Mouse (Mus musculus): ENCODE data around the gene Gata3. TPM values are rescaled to one million over a fixed set of nuclear protein-coding genes. Genes with fewer than 3 reads are reported as not detected.

Gene Gata3
- total and polyA plus RNA-seq, 2 experiments from 2014 or later: 0.83 TPM; not detected in 1

DNA sequence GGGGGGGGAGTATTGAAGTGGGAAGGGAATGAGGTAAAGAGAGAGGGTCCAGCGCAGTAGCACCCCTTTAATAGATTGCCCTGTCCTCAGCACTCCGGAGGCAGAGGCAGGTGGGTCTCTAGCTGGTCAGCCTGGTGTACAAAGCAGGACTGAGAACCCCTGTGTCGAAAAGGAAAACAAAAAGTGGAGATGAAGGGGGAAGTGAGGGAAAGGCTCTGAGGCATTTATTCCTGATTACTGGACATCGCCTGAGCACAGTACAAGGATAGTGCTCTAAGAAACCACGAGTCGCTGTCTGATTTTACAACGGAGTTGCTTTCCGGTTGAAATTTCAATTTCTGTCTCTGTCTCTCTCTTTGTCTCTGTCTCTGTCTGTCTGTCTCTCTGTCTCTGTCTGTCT, 417 bp upstream of the Gata3 start:
- H3K9me3 ChIP-seq (replicated peaks; ENCODE audit: control insufficient read depth, low read length): no peaks in the 10 kb centered on the region
- H3K4me3 ChIP-seq (ENCODE audit: low read depth, low read length): peak overlapping the region; percentile 32; the same call in 1 of the 2 replicates
- H3K27me3 ChIP-seq (ENCODE audit: control insufficient read depth, insufficient read depth, low read length): peaks cover 96% of the 10 kb centered on the region
- ATAC-seq (ENCODE audit: insufficient read depth, low read depth) (no peak), DNase-seq (ENCODE audit: low spot score) (no peak)
- TF ChIP-seq CTCF (IDR thresholded peaks at IDR 0.05; ENCODE audit: low read depth): no peak
- no peak for TF ChIP-seq EP300 (IDR thresholded peaks at IDR 0.05; ENCODE audit: low read depth)
- no peak overlapping the region for H3K9ac ChIP-seq (replicated peaks; ENCODE audit: low read depth, low read length)
- no peaks in the 10 kb centered on the region for H3K36me3 ChIP-seq (replicated peaks; ENCODE audit: control insufficient read depth, insufficient read depth, low read length)
- 0 out of 2 replicates have a peak, but pooled peaks cover 12% of the 10 kb centered on the region for H3K4me1 ChIP-seq (ENCODE audit: control insufficient read depth, insufficient read depth)
- no peak overlapping the region for H3K27ac ChIP-seq (ENCODE audit: low read depth)
- H3K4me2 ChIP-seq (ENCODE audit: low read depth, low read length): no peak overlapping the region
- 8% methylated on average over 8 of the region's 8 CpGs for WGBS

DNA sequence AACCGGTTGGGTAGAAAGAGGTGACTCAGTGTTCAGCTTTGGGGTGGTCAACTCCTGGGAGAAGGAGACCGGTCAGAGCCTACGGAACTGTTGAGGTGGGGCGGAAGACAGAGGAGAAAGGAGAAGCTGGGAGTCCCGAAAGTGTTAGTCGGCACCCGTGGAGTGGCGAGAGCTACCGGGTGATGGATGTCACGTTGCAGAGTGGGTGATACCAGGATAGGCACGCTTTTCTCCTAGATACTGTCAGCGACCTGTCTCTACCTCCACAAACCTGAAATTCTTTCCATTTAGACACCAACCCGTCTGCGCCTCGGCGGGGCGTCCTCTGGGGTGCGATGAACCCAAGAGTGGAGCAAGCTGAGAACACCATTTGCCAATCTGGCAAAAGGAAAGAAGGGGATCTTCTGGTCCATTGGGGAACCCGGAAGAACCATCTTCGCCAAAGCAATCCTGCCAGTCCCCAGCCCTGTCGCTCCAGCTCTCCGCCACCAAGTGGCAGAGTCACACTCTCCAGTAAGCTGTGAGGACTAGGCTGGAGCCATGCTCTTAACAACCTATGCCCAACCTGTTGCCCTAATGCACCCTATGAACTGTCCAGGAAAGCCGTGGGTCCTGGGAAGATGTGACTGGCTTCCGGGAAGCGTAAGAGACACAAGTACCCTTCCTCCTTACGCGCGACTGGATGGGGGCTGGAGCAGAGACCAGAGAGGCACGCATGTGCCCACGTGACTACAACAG, 752 bp downstream of the Gata3 start, which contains the start of gene 9230102O04Rik:
Gene 9230102O04Rik (minus strand): TSS at position 628 of the 738 bp plus-strand sequence.
- H3K4me3 ChIP-seq (ENCODE audit: low read depth, low read length): peak within 1 kb of the TSS; percentile 32
- peaks cover 96% of the 10 kb centered on the region for H3K27me3 ChIP-seq (ENCODE audit: control insufficient read depth, insufficient read depth, low read length)
- H3K4me2 ChIP-seq (ENCODE audit: low read depth, low read length): peak within 1 kb of the TSS; percentile 53
- H3K36me3 ChIP-seq (replicated peaks; ENCODE audit: control insufficient read depth, insufficient read depth, low read length): no peaks in the 10 kb centered on the region
- no peaks in the 10 kb centered on the region for H3K9me3 ChIP-seq (replicated peaks; ENCODE audit: control insufficient read depth, low read length)
- ATAC-seq (ENCODE audit: insufficient read depth, low read depth): peak; percentile 88
- peak; percentile 63 for DNase-seq (ENCODE audit: low spot score)
- WGBS: under 1% methylated on average over 30 of the region's 30 CpGs
- H3K27ac ChIP-seq (ENCODE audit: low read depth): no peak within 1 kb of the TSS
- no peak for TF ChIP-seq EP300 (IDR thresholded peaks at IDR 0.05; ENCODE audit: low read depth)
- peak; percentile 71 for TF ChIP-seq CTCF (IDR thresholded peaks at IDR 0.05; ENCODE audit: low read depth)
- no peak within 1 kb of the TSS for H3K9ac ChIP-seq (replicated peaks; ENCODE audit: low read depth, low read length)
- H3K4me1 ChIP-seq (ENCODE audit: control insufficient read depth, insufficient read depth): 0 out of 2 replicates have a peak, but pooled peaks cover 12% of the 10 kb centered on the region

DNA sequence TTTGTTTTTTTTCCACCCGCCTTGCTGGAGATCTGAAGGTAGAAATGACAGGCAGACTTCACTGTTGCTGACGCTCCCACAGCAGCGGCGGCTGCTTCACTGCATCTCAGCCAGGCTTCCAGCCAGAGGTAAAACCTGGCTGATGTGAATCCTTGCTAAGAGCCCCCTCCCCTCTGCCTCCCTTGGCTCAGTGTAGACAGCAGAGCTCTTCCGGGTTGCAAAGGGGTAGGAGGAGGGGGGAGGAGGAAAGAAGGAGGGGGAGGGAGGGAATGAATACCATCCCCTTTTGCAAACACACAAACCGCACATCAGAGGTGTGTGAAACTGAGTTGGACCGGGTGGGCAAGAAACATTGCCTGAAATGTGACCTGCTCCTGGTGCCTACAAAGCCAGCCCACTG, 2.2 kb downstream of the Gata3 start:
- ATAC-seq (ENCODE audit: insufficient read depth, low read depth) (no peak), DNase-seq (ENCODE audit: low spot score) (no peak)
- H3K27me3 ChIP-seq (ENCODE audit: control insufficient read depth, insufficient read depth, low read length): peaks cover 95% of the 10 kb centered on the region
- H3K4me3 ChIP-seq (ENCODE audit: low read depth, low read length): no peak overlapping the region
- TF ChIP-seq EP300 (IDR thresholded peaks at IDR 0.05; ENCODE audit: low read depth) (no peak), CTCF (IDR thresholded peaks at IDR 0.05; ENCODE audit: low read depth) (no peak)
- no peak overlapping the region for H3K9ac ChIP-seq (replicated peaks; ENCODE audit: low read depth, low read length)
- H3K4me2 ChIP-seq (ENCODE audit: low read depth, low read length): no peak overlapping the region
- under 1% methylated on average over 7 of the region's 7 CpGs for WGBS
- H3K9me3 ChIP-seq (replicated peaks; ENCODE audit: control insufficient read depth, low read length): no peaks in the 10 kb centered on the region
- no peak overlapping the region for H3K27ac ChIP-seq (ENCODE audit: low read depth)
- no peaks in the 10 kb centered on the region for H3K36me3 ChIP-seq (replicated peaks; ENCODE audit: control insufficient read depth, insufficient read depth, low read length)
- H3K4me1 ChIP-seq (ENCODE audit: control insufficient read depth, insufficient read depth): 0 out of 2 replicates have a peak, but pooled peaks cover 12% of the 10 kb centered on the region

DNA sequence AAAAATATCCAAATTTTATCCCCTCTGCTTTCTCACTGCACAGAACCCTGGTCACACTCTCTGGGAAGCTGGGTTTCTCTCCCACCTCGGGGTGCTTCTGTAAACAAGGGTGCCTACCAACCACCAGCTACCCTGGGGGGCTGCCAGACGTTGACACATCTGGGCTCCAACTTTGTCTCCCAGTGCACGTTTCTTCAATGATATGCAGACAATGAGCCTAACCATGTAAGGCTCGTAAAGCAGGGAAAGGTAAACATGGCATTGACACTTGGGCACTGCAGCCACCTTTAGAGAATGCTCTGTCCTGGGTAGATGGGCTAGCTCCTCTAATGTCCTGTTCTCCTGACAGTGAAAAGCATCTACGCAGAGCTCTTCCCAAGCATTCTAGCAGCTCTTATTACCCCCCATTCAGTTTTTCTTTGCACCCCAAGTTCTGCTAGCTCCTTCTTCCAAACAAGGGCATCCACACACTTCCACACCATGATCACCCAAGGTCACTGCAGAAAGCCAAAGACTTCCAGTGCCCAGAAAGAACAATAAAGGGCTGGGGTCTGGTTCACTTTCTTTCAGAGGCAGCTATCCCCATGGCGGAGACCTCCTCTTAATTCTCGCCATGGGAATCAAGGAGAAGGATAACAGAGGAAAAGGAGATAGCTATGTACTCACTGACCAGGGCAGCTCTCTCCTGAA, 2.8 kb downstream of the Gata3 start:
- no peak for ATAC-seq (ENCODE audit: insufficient read depth, low read depth)
- WGBS: 9% methylated on average over 7 of the region's 7 CpGs
- H3K4me2 ChIP-seq (ENCODE audit: low read depth, low read length): no peak overlapping the region
- TF ChIP-seq EP300 (IDR thresholded peaks at IDR 0.05; ENCODE audit: low read depth) (no peak), CTCF (IDR thresholded peaks at IDR 0.05; ENCODE audit: low read depth) (no peak)
- peaks cover 95% of the 10 kb centered on the region for H3K27me3 ChIP-seq (ENCODE audit: control insufficient read depth, insufficient read depth, low read length)
- H3K36me3 ChIP-seq (replicated peaks; ENCODE audit: control insufficient read depth, insufficient read depth, low read length): no peaks in the 10 kb centered on the region
- DNase-seq (ENCODE audit: low spot score): no peak
- no peak overlapping the region for H3K4me3 ChIP-seq (ENCODE audit: low read depth, low read length)
- no peak overlapping the region for H3K27ac ChIP-seq (ENCODE audit: low read depth)
- H3K9ac ChIP-seq (replicated peaks; ENCODE audit: low read depth, low read length): no peak overlapping the region
- peaks cover 17% of the 10 kb centered on the region; the same call in 1 of the 2 replicates for H3K4me1 ChIP-seq (ENCODE audit: control insufficient read depth, insufficient read depth)
- no peaks in the 10 kb centered on the region for H3K9me3 ChIP-seq (replicated peaks; ENCODE audit: control insufficient read depth, low read length)

DNA sequence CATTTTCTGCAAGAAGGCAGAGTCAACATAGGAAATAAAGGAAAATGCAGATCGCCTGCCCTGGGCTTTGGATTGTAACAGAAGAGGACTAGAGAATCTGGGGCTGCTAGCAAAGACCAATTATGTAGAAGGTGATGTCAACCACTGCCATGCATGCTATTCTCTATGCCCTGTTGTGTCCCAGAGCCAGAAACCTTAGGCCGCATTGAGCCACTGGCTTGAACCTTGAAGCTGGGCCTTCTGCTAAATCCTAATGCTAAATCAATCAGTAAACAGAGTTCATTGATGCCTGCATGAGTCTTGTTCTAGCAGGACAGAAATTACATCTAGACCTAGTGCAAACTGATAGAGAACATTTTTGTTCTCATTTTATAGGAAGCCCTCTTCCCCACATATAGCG, 3.8 kb downstream of the Gata3 start:
- no peak overlapping the region for H3K4me3 ChIP-seq (ENCODE audit: low read depth, low read length)
- no peaks in the 10 kb centered on the region for H3K36me3 ChIP-seq (replicated peaks; ENCODE audit: control insufficient read depth, insufficient read depth, low read length)
- ATAC-seq (ENCODE audit: insufficient read depth, low read depth) (no peak), DNase-seq (ENCODE audit: low spot score) (no peak)
- no peak overlapping the region for H3K27ac ChIP-seq (ENCODE audit: low read depth)
- H3K9ac ChIP-seq (replicated peaks; ENCODE audit: low read depth, low read length): no peak overlapping the region
- H3K27me3 ChIP-seq (ENCODE audit: control insufficient read depth, insufficient read depth, low read length): peaks cover 97% of the 10 kb centered on the region
- 32% methylated on average over 3 of the region's 3 CpGs for WGBS
- H3K4me2 ChIP-seq (ENCODE audit: low read depth, low read length): no peak overlapping the region
- no peak for TF ChIP-seq EP300 (IDR thresholded peaks at IDR 0.05; ENCODE audit: low read depth)
- H3K4me1 ChIP-seq (ENCODE audit: control insufficient read depth, insufficient read depth): peaks cover 23% of the 10 kb centered on the region; the same call in 1 of the 2 replicates
- no peaks in the 10 kb centered on the region for H3K9me3 ChIP-seq (replicated peaks; ENCODE audit: control insufficient read depth, low read length)

All from heart, postnatal 0 days (tissue).